Mouse (Mus musculus): ENCODE data around the gene F2rl2.

Gene F2rl2

GRCm38 (mm10) chr13:95697874-95698273 lies 1.2 kb downstream of the F2rl2 start:
- no peak for DNase-seq (ENCODE audit: low spot score in 2 of 2)

GRCm38 (mm10) chr13:95703376-95703775 lies 6.7 kb downstream of the F2rl2 start:
- no peak for DNase-seq (ENCODE audit: low spot score in 2 of 2)

- DNase-seq (ENCODE audit: low spot score in 2 of 2) = no peak
Observed at GRCm38 (mm10) chr13:95705589-95705988, 8.9 kb downstream of the F2rl2 start.

- no peak for DNase-seq (ENCODE audit: low spot score in 2 of 2)
Observed at GRCm38 (mm10) chr13:95712054-95712453, 15.4 kb downstream of the F2rl2 start.

- no peak for DNase-seq (ENCODE audit: low spot score in 2 of 2)
Observed at GRCm38 (mm10) chr13:95712570-95713268, 16.1 kb downstream of the F2rl2 start.

GRCm38 (mm10) chr13:95714271-95714975 lies 17.8 kb downstream of the F2rl2 start:
- no peak for DNase-seq (ENCODE audit: low spot score in 2 of 2)

- no peak for DNase-seq (ENCODE audit: low spot score in 2 of 2)
Observed at GRCm38 (mm10) chr13:95715356-95715755, 18.7 kb downstream of the F2rl2 start.

GRCm38 (mm10) chr13:95719320-95720232 lies 22.9 kb downstream of the F2rl2 start:
- DNase-seq (ENCODE audit: low spot score in 2 of 2) = peak; percentile 65 to 82

GRCm38 (mm10) chr13:95730491-95730890 lies 33.8 kb downstream of the F2rl2 start:
- no peak for DNase-seq (ENCODE audit: low spot score in 2 of 2)

- no peak for DNase-seq (ENCODE audit: low spot score in 2 of 2)
Observed at GRCm38 (mm10) chr13:95739651-95740050, 43.0 kb downstream of the F2rl2 start.

GRCm38 (mm10) chr13:95741813-95742689 lies 45.4 kb downstream of the F2rl2 start:
- peak in 1 of 2 experiments; percentile 36 for DNase-seq (ENCODE audit: low spot score in 2 of 2)

GRCm38 (mm10) chr13:95742881-95743466 lies 46.3 kb downstream of the F2rl2 start:
- DNase-seq (ENCODE audit: low spot score in 2 of 2) = no peak

GRCm38 (mm10) chr13:95745451-95745850 lies 48.8 kb downstream of the F2rl2 start:
- DNase-seq (ENCODE audit: low spot score in 2 of 2) = no peak

- peak; percentile 60 to 85 for DNase-seq (ENCODE audit: low spot score in 2 of 2)
Observed at GRCm38 (mm10) chr13:95746509-95746908, 49.9 kb downstream of the F2rl2 start.

- peak in 1 of 2 experiments; percentile 40 for DNase-seq (ENCODE audit: low spot score in 2 of 2)
Observed at GRCm38 (mm10) chr13:95747101-95747500, 50.4 kb downstream of the F2rl2 start.

- peak in 1 of 2 experiments; percentile 44 for DNase-seq (ENCODE audit: low spot score in 2 of 2)
Observed at GRCm38 (mm10) chr13:95747541-95747940, 50.9 kb downstream of the F2rl2 start.
